Mouse (Mus musculus) C2C12 (cell line): ENCODE results near the gene Pard3b.

Experiments
- CEBPB ChIP-seq: IDR thresholded peaks from one replicate; pipeline ENCODE4 v1.6.1; 2011; ENCODE audit warnings: low read depth, mild to moderate bottlenecking, control low read depth, moderate library complexity
- CTCF ChIP-seq: IDR thresholded peaks from one replicate; pipeline ENCODE4 v1.5.1; 2011; ENCODE audit not compliant: control insufficient read depth, insufficient read depth, insufficient read length
- FOSL1 ChIP-seq: IDR thresholded peaks from one replicate; pipeline ENCODE4 v1.8.0; 2011; ENCODE audit warnings: mild to moderate bottlenecking, low read length; ENCODE audit not compliant: poor library complexity, insufficient read depth, severe bottlenecking
- MAX ChIP-seq: IDR thresholded peaks from one replicate; pipeline ENCODE4 v1.6.1; 2011; ENCODE audit warnings: mild to moderate bottlenecking, control low read depth
- MYOD1 ChIP-seq: IDR thresholded peaks from one replicate; pipeline ENCODE4 v1.6.1; 2011; ENCODE audit warnings: low read depth; ENCODE audit not compliant: control insufficient read depth, insufficient read length
- MYOG ChIP-seq: IDR thresholded peaks from one replicate; pipeline ENCODE4 v1.6.1; 2011; ENCODE audit not compliant: control insufficient read depth, insufficient read length; ENCODE audit errors: extremely low read depth
- USF1 ChIP-seq: IDR thresholded peaks from one replicate; pipeline ENCODE4 v1.6.1; 2011; ENCODE audit warnings: low read depth, mild to moderate bottlenecking, control low read depth, moderate library complexity

- TF ChIP-seq MAX (no peak), CTCF (no peak), USF1 (no peak), MYOG (no peak), MYOD1 (no peak), FOSL1 (no peak), CEBPB (no peak)
Measured at GRCm38 (mm10) chr1:61685921-61686320, 47.3 kb downstream of the Pard3b start.
